Mouse (Mus musculus) heart, postnatal 4 days (tissue): ENCODE measurements around the gene Klf13. TPM values are rescaled to one million over a fixed set of nuclear protein-coding genes. Genes with fewer than 3 reads are reported as not detected.

Experiments
- DNase-seq: peaks from one replicate; pipeline ENCODE4 v3.0.0; 2021
- total RNA-seq, 2 experiments: library from RNA; stranded (reverse); gene quantifications; 2 replicates each; pipeline ENCODE4 v1.2.3; 2021

The Klf13 gene
- total RNA-seq, 2 experiments from 2014 or later, result 52.1 to 53.2 TPM

DNA sequence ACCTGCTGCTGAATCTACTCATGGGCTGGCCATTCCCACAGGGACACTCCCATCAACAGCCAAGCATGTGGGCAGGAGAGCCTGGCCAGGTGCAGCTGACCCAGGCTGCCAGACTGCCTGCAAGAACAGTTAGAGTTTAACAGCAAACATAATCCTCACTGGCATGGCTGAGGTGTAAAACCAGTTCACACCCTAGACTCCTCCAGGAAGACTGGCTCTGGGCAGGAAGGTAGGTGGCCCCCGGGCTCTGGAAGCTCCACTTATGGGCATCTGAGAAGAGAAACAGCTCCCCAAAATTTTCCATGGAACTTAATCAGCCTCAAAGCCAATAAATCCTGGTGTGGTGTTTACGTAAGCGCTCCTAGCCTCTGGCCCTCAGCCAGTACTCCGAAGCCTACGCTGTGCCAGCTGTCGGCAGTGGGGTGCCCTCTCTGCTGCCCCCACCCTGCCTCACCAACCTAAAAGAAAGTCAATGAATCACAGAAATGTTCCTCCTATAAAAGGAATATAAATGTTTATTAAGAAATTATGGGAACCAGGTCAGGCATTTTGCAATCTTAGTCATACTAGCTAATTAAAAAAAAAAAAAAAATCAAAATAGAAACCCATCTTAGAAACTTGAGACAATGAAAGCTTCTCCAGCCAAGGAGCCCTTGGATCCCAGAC is 13.8 kb downstream of the Klf13 start:
- DNase-seq, result peak; percentile 84

DNA sequence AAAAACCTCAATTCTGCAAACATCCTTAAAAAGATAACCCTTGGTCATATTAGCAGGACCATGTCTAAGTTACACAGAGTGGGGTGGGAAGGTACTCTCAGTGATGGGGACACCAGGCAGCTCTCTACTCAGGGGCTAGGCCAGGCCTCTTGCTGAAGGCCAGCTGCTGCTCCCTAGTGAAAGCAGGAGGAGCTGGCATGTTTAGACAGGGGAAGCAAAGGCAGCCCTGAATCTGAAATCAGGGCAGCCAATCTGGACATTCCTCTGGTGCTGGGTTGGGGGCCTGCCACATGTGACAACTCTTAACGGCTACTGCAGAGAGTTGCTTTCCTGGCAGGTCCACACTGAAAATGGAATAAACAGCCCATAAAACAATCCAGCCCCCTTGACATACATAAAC is 14.6 kb downstream of the Klf13 start:
- no peak for DNase-seq

DNA sequence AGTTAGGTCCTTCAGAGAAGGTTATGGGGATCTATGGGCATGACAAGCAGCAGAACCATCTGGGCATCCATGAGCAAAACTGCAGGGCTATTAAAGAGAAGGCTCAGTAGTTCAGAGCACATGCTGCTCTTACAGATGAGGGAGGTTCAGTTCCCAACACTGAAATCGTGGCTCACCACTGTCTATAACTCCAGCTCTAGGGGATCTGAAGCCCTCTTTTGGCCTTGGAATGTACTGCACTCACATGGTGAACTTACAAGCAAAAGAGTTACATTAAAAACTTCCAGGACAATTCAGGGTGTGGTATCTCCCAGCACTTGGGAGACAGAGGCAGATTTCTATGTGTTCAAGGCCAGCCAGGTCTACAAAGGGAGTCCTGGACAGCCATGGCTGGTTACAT is 15.7 kb downstream of the Klf13 start:
- no peak for DNase-seq

DNA sequence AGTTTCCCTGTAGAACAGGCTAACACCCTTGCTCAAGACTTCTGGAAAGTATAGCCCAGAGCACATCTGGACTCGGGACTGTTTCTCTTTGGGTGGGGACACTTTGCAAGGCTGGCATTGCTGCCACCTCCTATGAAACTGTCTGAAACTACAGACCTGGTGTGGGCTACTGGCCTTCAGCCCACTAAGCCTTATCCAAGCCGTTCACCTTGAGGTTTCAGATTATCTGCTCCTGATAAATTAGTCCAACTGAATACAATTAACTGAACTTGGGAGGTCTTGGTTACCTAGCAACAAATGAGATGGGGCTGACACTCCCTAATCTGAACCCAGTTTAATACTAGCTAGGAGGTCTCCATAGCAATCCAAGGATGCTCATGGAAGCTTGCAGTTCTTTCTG is 16.1 kb downstream of the Klf13 start:
- DNase-seq, result no peak

DNA sequence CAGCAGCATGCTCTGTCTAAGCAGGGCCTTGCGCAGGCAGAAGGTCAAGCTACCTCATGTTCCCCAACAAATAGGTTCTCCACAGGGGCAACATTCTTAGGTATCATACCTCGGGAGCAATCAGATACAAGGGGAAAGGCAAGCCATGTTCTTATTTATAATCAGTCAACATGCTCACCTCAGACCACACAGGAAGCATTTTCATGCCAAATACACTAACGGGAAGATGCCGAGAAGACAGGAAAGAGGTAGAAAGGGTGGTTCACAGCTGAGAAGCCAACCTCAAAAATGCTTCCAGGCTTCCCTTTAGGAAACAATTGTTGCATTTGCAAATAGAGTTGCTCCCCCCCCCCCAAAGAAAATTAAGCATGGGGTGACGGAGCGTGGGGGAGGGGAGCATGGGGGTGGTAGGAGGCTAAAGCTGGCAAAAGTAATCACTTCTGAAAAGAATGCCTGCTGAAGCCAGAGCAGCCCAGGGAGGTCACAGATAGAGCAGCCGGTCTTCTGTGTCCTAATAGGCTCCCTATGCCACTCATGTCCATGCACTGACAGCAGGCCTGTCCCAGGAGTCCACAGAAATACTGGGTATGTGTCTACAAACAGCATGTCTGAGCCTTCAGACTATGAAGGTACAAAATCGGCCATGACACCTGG is 16.7 kb downstream of the Klf13 start:
- no peak for DNase-seq

DNA sequence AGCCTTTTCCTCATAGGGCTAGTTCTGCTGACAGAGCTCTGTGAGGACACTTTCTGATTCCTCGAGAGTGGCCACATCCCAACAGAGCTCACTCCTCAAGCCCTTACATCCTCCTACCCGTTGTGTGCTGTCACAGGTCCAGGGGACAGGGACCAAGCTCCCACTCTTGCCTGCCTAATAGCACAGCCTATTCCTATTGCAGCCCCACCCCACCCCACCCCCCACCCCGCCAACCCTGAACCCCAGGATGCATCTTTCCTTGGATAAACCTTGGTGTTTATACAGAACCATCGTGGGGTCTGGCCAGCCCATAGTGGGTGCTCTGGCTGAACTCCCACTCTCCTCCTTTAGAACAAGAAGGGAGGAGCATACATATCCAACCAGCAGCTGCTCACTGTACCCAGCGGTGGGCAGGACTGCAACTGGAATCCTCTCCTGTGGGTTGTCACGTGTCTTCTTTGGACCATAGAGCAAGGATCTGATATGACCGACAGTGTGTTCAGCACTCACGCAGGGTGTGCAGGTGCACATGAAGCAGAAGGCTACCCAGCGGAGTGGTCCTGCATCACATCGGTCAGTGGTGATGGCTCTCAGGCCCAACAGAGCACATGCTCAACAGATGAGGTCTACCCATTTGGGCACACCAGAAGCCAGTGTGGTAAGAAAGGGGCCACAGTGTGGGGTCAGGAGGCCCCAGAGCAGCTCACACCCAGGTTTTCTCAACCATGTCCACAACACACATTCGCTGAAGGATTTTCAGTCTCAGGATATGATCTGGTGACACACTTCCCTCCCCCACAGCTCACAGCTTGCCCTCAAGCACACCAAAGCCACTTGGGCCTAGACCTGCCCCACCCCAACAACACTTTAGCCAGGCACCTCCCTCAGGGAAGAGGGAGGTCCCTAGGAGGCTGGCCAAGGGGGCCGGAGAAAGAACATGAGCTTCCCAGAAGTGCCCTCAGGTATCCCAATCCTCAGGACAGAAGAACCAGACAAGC is 19.6 kb downstream of the Klf13 start:
- no peak for DNase-seq

DNA sequence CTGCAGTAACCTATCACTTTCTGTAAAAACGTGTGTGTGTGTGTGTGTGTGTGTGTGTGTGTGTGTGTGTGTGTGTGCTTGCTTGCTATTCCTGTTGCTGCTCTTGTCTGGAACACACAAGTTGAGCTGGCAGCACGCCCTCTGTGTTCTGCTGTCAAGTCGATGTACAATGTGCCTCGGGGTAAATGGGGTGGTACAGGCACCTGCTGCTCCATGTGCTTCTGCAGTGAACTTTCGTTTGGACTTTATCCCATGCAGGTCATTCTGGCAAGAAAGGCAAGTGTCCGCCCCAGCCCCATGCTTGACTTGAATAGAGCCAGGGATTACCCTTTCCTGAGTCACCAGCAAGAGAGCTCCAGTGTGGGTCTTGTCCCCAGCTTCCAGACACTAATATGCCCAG is 21.0 kb downstream of the Klf13 start:
- peak; percentile 74 for DNase-seq

DNA sequence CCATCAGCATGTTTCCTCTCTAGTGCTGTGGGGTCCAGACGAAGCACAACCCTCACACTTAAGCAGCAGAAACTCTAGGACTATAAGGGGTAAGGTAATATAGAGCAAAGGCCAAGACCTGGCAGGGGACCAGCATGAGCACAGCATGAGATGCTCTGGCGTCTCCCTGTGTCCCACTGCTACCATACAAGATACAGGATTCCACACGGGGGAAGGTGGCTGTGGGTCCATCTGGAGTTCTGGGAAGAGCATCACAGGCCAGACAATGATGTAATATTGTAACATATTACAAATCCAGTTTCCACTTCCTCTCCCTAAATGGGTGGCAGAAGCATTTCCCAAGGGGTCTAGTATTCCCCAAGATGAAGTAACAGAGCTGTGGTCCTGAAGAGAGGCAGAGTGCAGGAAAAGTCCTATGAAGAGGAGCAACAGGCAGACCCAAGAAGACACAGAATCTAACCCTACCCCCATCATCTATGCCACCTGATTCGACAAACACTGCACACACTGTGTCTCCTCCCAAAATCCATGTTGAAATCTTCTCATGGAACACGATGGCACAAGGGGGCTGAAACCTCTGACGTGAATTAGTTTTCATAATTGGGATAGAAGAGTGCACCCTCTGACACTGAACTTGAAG is 22.3 kb downstream of the Klf13 start, which contains the start of gene E030018B13Rik:
Gene E030018B13Rik (plus strand): TSS at position 590 of the 640 bp plus-strand sequence.
- no peak for DNase-seq

DNA sequence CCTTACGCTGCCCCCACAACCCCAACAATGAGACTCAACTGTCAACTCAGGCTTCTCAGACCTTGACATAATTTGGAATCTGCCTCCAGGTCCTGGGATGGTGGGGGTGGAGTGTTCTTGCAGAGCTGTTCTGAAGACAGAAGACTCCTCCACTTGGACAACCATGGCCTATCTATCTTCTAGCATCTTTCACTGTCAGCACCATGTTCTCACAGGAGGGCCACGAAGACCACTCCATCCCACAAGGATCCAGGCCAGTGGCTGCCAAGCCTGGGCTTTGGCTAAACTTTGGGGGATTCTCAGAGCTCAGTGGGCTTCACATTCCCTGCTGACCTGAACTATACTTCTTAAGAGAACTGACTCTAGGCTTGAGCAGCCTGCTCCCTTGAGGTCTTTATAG is 23.8 kb downstream of the Klf13 start:
- DNase-seq, result no peak

DNA sequence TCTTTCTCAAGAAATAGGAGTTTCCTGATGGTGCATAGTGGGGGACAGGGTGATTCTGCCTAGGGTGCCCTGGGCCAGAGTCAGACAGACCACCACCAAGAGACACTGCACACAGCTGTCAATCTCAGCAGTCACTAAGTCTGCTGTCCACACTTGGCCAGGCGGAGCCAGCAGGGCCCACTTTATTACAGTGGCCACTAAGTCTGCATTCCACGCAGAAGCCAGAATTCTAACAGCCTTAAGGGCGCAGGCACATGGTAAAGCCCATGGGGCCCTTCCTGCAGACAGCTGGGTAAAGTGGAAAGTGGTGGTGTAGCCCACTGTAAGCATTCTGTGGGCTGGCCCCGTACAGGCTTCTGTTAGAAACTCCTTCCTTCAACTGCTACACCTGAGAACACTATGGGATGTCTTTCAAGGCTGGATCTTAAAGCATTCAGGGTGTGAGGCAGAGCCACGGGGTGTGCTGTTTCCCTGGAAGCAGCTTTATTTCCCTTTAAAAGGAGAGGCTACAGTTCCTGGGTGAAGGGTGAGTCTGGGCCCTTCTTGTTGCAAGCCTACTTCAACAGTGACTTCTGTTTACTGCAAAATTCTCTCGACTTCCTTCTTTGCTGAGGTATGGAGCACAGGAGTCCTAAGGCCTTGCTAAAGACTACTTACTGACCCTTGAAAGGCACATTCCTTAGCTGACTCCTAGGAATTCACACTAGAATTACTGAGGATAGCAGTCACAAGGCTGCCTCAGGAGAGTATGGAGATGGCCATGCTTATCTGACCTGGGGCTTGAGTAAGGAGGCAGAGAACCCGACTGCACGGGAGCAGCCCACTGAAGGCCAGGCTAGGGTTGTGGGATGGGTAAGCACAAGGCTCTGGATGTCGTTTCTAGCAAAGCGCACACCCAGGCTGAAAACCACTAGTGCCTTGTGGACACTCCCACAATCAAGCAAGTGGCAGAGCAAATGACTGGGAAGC is 24.7 kb downstream of the Klf13 start:
- DNase-seq, result no peak

DNA sequence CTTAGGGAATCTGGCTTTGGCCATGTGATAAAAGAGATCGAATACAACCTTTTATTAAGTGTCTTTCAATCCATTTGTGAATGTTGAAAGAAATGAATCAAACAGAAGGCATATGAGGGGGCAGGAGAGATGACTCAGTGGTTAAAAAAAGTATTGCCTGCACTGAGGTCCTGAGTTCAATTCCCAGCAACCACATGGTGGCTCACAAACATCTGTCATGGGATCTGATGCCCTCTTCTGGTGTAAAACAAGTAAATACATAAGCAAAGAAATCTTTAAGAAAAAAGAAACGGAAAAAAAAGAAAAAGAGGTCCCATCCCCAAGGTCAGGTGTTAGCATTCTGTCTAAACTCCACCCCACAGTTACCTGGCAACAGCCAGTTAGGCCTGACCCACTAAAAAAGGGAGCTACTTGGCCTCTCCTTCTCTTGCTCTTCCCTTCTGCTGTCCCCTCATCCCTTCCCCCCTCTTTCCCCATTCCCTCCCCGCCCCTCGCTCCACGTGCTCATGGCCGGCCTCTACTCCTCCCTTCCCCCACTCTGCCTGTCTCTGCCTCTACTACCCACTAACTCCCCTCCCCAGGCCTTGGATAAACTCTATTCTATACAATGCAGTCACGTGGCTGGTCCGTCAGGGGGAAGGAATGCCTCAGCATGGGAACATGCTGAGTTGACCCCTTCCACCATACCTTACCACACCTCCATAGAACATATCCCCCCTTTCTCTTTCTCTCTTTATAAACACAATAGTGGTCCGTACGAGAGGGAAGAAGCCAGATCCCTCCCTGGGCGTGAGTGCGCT is 25.6 kb downstream of the Klf13 start:
- no peak for DNase-seq

DNA sequence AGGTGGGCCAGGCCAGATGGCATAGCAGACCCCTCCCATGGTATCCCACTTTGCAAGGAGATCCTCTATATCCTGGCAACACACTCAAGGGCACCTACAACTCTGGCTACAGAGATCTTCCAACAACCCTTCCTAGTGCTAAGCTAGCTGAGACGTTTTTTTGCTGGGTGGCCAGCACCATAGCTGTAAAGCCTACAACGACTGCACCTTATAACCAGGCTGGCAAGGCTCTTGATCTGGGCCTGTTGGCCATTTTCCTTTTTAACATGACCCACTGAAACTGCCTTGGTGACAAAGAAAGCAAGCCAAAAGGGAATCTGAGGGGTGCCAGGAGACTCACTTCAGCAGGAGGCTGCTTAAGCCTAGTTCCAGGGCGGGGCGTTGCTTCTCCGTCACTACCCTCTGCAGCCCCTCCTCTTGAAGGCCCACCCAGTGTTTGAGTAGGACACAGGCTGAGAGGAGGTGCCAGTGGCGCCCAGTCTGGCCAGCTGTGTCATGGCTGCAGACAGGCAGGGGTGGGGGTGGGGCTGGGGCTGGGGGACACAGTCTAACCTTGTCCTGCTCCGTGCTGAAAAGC is 26.4 kb downstream of the Klf13 start:
- peak; percentile 56 for DNase-seq

DNA sequence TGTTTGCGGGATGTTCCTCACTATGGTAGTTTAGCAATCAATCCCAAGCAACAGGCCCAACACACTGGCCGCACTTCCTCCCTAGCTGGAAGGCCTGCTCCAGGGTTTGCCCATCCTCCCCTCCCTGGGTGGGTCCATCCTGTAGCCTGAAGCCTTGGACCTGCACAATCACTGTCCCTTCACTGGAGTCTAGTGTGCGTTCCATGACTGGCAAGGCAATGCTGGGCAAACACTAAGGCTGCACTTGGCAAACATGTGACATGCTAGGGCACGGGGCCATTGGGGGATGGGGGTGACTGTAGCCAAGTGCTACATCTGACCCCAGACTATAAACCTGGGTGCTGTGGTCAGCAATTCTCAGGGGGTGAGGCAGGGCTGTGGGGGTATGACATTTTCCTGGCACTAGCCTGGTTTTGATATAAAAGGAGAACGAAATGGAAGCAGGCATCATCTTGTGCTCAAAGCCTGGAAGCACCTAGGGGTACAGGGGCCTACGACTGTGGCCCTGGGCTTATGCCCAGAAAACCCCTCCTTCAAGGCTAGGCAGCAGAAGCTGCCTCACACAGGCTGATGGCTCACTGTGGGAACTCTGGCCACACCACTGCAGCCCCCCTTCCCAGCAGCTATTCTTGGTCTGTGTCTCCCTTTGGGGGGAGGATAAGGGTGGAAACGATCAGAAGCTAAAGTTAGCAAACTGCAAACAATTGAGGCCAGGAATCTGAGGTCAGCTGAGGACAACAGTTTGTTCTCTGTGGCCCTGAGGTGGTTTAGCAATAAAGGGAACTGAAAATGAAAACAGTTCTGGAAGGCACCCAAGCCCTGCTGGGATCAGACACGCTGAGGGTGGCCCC is 27.1 kb downstream of the Klf13 start:
- peak; percentile 78 for DNase-seq

DNA sequence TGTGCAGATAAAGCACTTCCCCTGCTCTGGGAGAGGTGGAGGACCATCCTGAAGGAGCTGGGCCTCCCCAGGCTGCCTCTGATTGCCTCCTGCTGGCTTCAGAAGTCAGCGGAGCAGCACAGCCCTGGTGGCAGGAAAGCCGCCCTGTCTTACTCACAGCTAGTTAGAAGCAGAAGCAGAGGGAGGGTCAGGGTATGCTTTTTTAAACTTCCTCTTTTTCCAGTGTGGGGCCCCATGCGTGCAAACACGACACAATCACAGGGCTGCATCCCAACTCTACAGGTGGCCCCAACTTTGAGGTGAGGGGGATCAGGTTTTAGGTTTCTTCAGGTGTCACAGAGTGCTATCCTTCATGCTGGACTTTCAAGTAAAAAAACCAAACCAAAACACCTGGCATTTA is 27.8 kb downstream of the Klf13 start:
- DNase-seq, result peak; percentile 32

DNA sequence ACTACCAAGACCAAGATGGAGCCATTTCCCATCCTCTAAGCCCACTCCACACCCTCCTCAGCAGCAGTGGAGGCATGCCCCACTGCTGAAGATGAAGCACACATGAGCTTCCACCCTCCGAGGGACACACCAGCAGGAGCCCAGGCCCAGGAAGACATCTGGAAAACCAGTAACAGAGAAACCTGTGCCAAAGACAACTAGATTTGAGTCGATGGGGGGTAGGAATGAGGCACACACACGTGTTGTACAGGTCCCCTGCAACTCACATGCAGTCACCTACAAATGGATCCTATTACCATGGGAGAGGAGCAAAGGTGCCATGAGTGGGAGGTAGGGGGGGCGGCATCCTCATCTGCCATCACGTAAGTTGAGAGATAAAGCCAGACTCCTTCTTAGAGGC is 28.5 kb downstream of the Klf13 start:
- no peak for DNase-seq

DNA sequence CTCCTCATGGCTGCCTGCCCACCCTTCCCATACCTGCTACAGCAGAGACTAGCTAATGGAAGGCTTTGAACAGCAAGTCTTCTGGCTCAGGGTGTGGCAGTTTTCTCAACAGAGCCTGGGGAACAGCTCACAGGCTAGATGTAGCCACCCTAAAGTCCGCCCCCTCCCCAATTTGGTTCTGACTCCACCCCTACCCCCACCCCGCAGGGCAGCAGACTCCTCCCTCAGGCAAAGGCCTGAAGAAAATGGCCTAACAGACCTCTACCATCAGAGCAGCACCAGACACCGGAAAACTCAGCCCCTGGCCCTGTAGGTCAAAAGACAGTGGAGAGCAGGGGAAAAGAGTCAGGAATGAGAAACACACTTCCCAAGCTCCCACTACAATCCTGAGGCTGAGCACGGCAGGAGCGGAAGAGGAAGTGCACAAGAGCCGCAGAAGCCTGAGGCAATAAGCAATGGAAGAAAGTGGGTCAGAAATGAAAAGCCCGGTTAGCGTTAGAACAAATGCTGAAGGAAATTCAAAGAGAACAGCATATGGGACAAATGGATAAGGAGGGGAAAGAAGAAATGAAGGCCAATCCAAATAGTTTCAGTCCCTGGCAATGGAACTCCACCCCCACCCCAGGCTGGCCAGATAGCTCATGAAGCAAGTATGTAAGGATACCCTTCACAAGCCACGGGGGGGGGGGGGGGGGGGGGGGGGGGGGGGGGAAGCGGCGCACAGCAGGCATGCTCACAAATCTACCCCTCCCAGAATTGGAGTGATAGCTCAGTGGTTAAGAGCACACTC is 30.0 kb downstream of the Klf13 start:
- no peak for DNase-seq

DNA sequence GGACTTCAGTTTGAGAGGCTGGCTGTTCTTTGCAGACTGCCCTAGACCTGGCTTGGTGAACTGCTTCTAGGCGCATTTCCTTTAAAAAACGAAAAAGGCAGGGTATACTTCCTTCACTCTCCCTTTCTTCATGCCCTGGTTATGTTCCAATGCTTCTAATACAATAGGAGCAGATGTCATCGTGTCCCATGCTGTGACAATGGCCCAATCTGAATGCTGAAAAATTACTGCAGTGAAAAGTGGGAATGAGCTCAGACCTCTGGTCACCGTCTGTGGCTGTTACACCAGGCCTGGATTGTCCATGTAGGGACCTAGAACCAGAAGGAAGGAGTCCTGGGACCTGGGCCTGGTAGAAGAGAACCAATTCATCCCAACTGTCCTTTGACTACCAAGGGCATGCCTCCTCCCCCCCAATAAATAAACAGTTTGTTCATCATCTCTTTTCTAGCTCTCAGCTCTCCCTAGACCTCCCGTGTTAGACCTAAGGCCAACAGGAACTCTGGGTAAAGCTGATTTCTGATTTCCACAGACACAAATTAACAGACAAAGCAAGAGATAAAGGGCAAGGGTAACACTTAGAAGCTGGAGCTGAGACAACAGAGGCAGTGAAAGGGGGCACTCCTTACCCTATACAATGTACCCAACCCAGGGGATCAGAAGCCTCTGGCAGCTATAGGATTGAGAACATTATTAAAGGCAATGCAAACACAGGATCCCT is 30.8 kb downstream of the Klf13 start:
- no peak for DNase-seq

DNA sequence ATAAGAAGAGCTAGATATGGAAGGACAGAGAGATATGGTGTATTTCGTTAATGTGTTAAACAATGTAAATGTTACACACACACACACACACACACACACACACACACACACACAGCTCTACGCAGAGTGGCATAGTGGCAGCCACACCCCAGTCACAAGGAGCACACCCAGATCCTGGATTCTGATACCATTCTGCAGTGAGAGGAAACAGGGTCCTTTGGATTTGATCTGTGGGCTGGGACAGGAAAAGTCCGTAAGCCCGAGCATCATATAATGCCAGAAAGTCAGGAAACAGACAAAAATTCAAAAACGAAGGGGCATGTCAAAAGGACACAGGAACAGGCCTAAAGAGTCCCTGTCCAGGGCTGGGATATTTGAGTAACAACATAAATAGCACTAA is 33.1 kb downstream of the Klf13 start:
- DNase-seq, result no peak
